Mouse (Mus musculus) brain, embryonic 14.5 days (tissue): ENCODE data around the gene Dnajc9. TPM values are rescaled to one million over a fixed set of nuclear protein-coding genes. Genes with fewer than 3 reads are reported as not detected.

Experiments
- DNase-seq: peaks from one replicate; pipeline ENCODE4 v3.0.0-alpha.2; 2011; ENCODE audit warnings: low read depth
- CTCF ChIP-seq: fragments of 200-500 bp; IDR thresholded peaks from 2 replicates; pipeline ENCODE4 v1.5.1; 2012; ENCODE audit warnings: inconsistent platforms, mild to moderate bottlenecking, moderate library complexity, borderline replicate concordance; ENCODE audit not compliant: insufficient read depth, insufficient read length; ENCODE audit errors: extremely low read depth
- POLR2A ChIP-seq: fragments of 200-500 bp; IDR thresholded peaks from 2 replicates; pipeline ENCODE4 v1.6.1; 2012; ENCODE audit warnings: mild to moderate bottlenecking, inconsistent platforms, borderline replicate concordance; ENCODE audit not compliant: poor library complexity, insufficient read depth, insufficient read length, severe bottlenecking; ENCODE audit errors: extremely low read depth
- polyA plus RNA-seq: library from polyadenylated mRNA; depleted of rRNA; stranded (reverse); fragments of >200 nt; gene quantifications from 2 replicates; pipeline ENCODE4 v1.2.3, GENCODE M21; 2012

Gene Dnajc9
- polyA plus RNA-seq, 1 experiment, result 95.7 TPM

DNA sequence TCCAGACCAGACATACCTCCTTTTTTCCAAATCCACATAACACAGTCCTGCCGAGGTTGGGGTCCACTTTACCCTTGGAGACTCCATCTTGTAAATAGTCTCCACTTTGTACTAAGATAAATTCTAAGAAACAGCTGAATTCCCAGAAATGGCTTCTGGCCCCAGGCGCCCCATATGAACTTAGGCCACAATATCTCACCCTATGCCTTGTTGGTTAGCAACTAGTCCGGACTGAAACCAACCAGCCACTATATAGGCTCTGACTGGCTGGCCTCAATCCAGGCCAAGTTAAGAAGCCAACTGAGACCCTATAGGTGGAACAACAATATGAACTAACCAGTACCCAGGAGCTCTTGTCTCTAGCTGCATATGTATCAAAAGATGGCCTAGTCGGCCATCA is 3.6 kb upstream of the Dnajc9 start:
- TF ChIP-seq POLR2A, result no peak
- no peak for TF ChIP-seq CTCF
- DNase-seq, result no peak

DNA sequence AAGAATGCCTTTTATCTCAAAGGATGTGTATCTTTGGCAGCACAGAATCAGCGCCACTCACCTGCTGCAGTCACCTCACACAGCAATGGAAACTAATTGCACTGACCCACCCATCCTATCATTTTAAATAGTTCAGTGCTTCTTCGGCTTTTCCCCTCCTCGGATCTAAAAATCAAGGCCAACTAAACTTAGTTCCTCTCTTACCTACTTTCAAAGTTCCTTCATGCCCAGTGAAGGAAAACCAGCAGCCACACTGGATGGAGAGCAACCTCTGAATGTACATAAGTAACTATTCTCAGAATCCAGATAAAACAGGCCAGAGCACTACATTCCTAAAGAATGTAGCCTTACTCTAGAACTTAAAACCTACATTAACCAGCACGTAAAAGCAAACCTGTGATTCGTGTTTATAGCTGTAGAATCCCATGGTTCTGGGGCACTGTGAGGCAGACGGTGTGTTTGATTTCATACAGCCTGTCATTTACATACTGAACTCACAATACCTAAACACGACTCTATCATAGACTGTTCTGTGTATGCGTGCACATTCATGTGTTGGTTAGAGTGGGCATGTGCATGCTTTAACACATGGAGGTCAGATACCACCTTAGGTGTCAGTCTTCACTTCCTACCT is 853 bp upstream of the Dnajc9 start:
- DNase-seq, result no peak
- no peak for TF ChIP-seq CTCF

GRCm38 (mm10) chr14:20379753-20380430 is 8.8 kb downstream of the Dnajc9 start:
- TF ChIP-seq CTCF, result no peak
- TF ChIP-seq POLR2A, result no peak
- DNase-seq, result no peak

- DNase-seq, result no peak
- TF ChIP-seq POLR2A (no peak), CTCF (no peak)
Observed at GRCm38 (mm10) chr14:20379087-20379640, 9.5 kb downstream of the Dnajc9 start.

DNA sequence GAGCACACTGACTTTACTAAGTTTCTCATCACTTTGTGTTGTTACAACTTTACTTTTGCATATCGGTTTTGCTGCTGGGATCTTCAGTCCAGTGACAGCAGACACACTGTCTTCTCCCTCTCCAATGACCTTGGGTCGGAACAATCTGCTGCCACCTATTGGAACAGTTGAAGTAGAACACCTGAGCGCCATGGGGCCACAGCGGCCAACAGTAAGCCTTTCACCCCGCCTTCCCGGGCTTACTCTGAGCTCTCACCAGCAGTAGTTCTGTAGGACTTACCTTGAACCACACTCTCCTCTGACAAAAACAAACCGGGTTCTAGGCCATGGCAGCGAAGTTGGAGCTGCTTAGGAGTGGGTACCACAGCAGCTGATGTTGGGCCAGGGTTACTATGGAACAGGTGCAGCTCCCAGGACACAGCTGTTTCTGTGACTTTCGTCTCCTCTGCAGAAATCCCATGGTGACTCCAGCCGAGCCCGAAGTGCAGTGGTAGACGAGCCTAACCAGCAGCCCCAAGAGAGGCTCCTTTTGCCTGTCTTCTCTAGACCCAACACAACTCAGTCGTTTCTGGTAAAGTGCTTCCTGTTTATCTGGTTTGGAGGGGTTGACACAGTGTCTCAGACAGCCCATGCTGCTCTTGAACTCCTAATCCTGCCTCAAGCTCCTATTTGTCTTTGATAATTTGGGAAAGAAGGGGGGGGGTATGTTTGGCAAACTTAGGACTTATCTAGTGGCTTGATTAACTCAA is 10.2 kb downstream of the Dnajc9 start:
- no peak for TF ChIP-seq POLR2A
- peak; percentile 55; the same call in 1 of the 2 replicates for TF ChIP-seq CTCF
- peak; percentile 35 for DNase-seq

- TF ChIP-seq CTCF (no peak), POLR2A (no peak)
- DNase-seq, result no peak
Observed at GRCm38 (mm10) chr14:20377112-20377521, 11.6 kb downstream of the Dnajc9 start.

DNA sequence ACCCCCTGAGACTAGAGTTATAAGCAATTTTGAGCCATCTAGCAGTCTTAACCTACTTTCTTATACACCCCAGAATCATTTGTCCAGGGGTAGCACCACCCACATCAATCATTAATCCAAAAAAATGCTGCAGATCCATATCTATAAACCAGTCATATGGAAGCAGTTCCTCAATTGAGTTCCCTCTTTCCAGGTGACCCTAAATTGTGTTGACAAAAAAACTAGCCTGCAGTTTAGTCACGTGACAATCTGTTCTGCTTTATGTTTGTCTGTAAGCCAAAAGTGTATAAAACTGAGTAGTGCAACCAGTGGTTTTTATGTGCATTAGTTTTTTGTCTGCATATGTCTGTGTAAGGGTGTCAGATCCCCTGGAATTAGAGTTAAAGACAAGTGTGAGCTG is 16.9 kb downstream of the Dnajc9 start:
- no peak for DNase-seq
- no peak for TF ChIP-seq POLR2A
- no peak for TF ChIP-seq CTCF

- TF ChIP-seq CTCF (no peak), POLR2A (no peak)
- no peak for DNase-seq
Observed at GRCm38 (mm10) chr14:20370798-20371197, 17.9 kb downstream of the Dnajc9 start.

DNA sequence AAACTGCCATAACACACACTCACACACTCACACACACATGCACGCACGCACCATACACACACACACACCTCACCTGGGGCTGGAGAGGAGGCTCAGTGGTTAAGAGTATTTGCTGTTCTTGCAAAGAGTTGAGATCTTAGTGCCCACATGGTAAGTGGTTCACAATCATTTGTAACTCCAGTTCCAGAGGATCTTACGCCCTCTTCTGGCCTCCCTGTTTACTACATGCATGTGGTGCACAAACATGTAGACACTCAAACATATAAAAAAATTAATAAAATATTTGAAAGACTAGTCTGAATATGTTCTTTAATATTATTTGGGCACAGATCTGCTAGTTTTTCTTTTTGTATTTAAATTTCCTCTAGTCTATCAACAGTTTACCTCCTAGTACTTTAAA is 20.4 kb downstream of the Dnajc9 start:
- TF ChIP-seq CTCF, result no peak
- TF ChIP-seq POLR2A, result no peak
- DNase-seq, result no peak

GRCm38 (mm10) chr14:20363230-20363629 is 25.5 kb downstream of the Dnajc9 start:
- no peak for TF ChIP-seq POLR2A
- no peak for TF ChIP-seq CTCF
- DNase-seq, result no peak

- DNase-seq, result peak; percentile 99
- peak; percentile 82 for TF ChIP-seq POLR2A
- peak; percentile 37; the same call in 1 of the 2 replicates for TF ChIP-seq CTCF
Observed at GRCm38 (mm10) chr14:20347991-20348541, 40.6 kb downstream of the Dnajc9 start, which contains the start of the genes Ecd and Fam149b. Ecd (minus strand) TSS chr14:20348121. Fam149b (plus strand) TSS chr14:20348162.

DNA sequence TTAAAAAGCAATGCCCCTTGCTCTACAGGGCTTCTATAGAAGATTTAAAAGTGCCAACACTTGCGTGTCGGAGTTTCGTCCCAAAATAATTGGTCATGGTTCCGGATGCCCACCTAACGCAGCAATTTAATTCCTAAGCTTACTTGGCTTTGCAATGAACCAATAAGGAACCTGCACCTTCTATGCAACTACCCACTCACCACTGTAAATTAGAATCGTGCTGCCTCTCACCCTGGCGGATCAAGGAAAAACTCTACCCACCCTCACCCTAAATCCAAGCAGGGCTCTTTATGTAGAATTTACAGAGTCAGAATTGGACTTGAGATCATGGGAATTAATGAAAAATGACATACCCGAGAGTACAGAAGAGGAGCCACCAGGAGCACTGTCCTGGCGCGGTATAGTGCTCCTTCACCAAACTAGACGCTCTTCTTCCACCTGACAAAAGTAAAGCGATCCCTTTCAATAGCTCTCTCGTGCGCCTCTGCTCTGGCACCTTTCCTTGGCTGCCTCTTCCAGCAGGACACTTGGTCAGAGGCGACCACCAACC is 41.2 kb downstream of the Dnajc9 start:
- no peak for TF ChIP-seq POLR2A
- no peak for TF ChIP-seq CTCF
- no peak for DNase-seq
